Mouse (Mus musculus): ENCODE measurements around the gene Add2.

Gene Add2

DNA sequence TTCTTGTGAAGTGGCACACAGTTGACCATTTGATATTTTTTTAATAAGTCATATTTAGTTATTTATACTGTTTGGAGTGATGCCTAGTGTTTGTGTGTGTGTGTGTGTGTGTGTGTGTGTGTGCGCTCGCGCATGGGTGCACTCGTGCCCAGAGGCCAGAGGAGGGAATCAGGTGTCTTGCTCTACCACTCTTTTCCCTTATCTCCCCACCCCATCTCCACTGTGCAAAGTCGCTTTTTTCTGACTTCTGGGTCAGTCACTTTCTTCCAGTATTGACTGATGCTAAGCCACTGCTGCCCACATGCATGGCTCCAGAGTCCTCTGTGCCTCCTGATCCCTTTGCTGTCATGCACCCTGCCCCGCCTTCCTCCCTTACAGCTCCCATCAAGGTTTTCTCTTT, 112.8 kb downstream of the Add2 start:
- no peak for DNase-seq (ENCODE audit: low spot score)

DNA sequence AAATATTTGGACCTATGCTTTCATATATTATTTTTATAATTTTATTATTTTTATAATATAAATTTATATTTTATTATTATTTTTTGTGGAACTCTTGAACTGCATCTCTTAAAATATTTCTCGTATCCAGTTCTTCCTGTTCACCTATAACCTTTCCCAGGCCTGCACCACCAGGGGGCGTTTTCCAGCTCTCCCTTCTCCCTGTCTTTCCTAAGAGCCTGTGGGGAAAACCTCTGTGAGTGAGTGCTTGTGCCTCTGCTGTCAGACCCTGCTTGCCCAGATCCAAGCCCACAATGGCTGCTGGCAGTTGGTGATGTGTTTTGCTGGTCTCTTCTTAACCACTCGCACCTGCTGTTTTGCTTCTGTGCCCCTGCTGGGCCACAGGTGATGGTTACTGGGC, 113.3 kb downstream of the Add2 start:
- DNase-seq (ENCODE audit: low spot score), result peak; percentile 90

DNA sequence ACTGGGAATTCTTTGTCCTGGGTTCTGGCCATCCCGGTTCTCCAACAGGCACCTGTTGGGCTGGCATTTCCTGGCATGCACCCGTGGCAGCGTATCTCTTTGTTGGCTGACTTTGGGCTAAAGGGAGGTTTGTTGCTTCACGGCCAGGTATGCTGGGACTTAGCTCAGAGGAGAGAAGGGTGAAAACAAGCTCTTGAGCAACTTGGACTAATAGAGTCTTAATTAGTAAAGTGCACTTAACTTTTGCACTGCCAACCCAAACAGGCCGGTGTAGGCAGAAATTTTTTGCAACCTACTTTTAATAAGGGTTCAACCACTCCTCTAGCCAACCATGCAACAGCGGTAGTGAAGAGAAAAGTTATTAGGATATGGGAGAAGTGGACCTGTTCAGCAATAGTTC, 116.5 kb downstream of the Add2 start:
- no peak for DNase-seq (ENCODE audit: low spot score)

- no peak for DNase-seq (ENCODE audit: low spot score)
Observed at GRCm38 (mm10) chr6:86148518-86148917, 120.0 kb downstream of the Add2 start.

DNA sequence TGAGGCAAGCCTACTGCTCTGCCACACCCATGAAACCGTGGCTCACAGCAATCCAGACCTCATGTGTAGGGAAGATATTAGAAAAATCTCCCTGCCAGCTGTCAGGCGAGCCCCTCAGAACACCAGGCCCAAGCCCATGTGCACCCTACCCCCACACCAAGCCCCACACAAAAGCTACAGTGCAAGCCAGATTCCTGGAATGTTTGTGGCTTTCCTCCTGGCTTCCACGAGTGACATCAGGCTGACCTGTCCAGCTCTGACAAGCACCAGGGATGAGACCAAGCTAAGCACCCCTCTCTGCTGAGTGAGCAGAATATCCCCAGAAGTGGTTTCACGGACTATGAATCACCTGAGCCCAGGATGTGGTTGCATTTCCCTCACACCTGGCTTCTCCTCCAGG, 120.5 kb downstream of the Add2 start:
- DNase-seq (ENCODE audit: low spot score), result no peak

GRCm38 (mm10) chr6:86152676-86153075, 124.2 kb downstream of the Add2 start:
- no peak for DNase-seq (ENCODE audit: low spot score)

- DNase-seq (ENCODE audit: low spot score), result no peak
Observed at GRCm38 (mm10) chr6:86153436-86153990, 125.0 kb downstream of the Add2 start.

- no peak for DNase-seq (ENCODE audit: low spot score)
Observed at GRCm38 (mm10) chr6:86154006-86154405, 125.5 kb downstream of the Add2 start.

- DNase-seq (ENCODE audit: low spot score), result no peak
Observed at GRCm38 (mm10) chr6:86154481-86154880, 126.0 kb downstream of the Add2 start.

GRCm38 (mm10) chr6:86157253-86158234, 129.1 kb downstream of the Add2 start:
- DNase-seq (ENCODE audit: low spot score), result no peak

DNA sequence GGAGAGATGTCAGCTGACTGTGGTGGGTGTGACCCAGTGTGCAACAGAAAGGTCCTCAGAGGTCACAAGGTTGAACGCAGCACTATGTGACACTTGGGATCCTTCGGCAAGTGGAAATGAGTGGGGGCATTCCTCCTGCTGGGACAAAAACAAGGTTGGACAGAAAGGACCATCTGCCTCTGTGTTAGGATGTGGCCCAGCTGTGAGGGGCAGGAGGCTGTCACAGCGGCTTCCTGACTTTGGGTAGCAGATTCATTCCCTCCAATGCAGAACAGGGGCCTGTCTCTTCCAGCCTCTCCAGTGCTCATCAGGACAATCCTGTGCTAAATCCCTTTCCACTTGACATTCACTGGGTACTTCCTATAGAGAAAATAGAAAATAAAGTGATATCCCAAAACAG, 132.4 kb downstream of the Add2 start:
- no peak for DNase-seq (ENCODE audit: low spot score)

DNA sequence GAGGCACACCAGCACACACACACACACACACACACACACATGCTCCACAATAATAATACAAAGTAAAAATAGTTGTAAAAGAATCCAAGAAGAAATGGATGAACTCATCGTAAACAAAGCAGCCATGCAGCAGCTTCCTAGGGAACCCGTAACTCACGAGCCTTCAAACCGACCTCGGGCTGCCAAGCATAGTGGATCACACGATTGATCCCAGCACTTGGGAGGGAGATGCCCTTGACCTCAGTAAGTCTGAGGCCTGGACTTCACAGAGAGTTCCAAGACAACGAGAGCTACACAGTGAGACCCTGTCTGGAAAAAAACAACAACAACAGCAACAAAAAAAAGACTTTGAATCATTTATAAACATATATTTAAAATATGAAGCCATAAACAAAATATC, 133.1 kb downstream of the Add2 start:
- DNase-seq (ENCODE audit: low spot score), result no peak

GRCm38 (mm10) chr6:86164028-86164427, 135.5 kb downstream of the Add2 start:
- no peak for DNase-seq (ENCODE audit: low spot score)

GRCm38 (mm10) chr6:86166426-86166825, 137.9 kb downstream of the Add2 start:
- DNase-seq (ENCODE audit: low spot score), result no peak

GRCm38 (mm10) chr6:86167851-86168250, 139.4 kb downstream of the Add2 start:
- no peak for DNase-seq (ENCODE audit: low spot score)

DNA sequence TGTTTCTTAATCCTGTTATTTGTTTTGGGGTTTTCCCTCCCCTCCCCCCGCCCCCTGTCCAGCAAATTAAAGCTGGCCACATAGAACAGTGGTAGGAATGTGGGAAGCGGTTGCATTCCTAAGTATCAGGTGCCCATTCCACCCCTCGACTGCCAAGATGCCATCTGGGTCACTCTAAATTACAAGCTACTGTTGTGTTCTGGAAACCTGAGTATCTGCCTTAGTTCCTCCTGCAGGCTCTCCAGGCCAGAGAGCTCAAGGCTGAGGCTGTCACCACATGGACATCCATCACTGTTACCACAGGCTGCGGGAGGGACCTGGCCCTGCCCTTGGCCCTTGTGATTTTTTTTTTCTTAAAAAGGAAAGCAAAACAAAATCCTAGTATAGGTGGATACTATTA, 140.7 kb downstream of the Add2 start:
- DNase-seq (ENCODE audit: low spot score), result no peak

All from retina, embryonic 14.5 days (tissue).